Mouse (Mus musculus): Measurements from ENCODE around the gene Tut7.

GRCm38 (mm10) chr13:59814109-59814591 lies 8.8 kb downstream of the Tut7 start:
- TF ChIP-seq CTCF (IDR thresholded peaks at IDR 0.05; ENCODE audit: borderline replicate concordance, insufficient read depth, low read length) (no peak), POLR2A (IDR thresholded peaks at IDR 0.05; ENCODE audit: low read depth, low read length) (no peak)

All from embryonic fibroblast, embryonic 13.5 days (primary cell).